Mouse (Mus musculus): ENCODE measurements at regions not wholly inside any gene's neighbourhood (a gene's known extent, or its start where the extent isn't known, plus 50 kb on each side); places are given as distances from the start of the nearest gene placed in this dataset.

DNA sequence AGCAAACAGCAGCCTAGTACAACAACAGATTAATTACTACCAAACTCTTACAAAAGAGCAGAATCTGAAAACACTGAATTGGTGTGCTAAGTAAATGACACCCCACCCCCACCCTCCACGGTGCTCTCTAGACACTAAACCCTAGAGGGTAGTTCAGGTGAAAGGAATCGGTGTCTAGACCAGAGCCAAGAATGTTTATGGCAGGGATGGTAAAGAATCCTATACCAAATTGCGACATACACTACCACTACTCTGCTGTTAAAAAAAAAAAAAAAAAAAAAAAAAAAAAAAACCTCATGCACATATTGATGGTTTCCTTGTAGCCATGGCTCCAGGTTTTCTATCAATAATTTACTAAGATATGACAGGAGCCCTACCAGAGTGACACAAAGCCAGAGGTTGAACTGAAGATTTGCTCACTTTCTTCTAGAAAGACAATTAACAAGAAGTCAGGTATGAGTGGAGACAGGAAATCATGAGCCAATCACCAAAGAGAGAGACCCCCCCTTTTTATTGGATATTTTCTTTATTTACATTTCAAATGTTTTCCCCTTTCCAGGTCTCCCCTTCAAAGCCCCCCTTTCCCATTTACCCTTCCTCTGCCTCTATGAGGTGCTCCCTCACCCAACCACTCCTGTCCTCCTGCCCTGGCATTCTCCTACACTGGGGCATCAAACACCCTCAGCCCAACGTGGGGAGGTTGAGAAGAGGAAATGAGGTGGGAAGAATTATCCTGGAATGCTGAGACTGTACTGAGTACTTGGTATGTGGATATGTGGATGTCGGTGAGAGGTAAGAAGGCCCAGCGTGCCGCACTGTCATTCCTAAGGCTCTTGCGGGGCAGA, 87.6 kb upstream of the Cerkl start:
- in situ Hi-C loops (cut with MboI; ENCODE audit: low pct_unique_long_range_greater_than_20kb in 1 of 2, low sequenced_read_pairs in 2 of 2, unreplicated experiment in 1 of 2): no loop called here

GRCm38 (mm10) chr2:79544793-79545260, 88.2 kb upstream of the Cerkl start:
- in situ Hi-C loops (cut with MboI; ENCODE audit: low pct_unique_long_range_greater_than_20kb in 1 of 2, low sequenced_read_pairs in 2 of 2, unreplicated experiment in 1 of 2): no loop called here

GRCm38 (mm10) chr2:79546206-79546605, 88.9 kb upstream of the Itprid2 start:
- in situ Hi-C loops (cut with MboI; ENCODE audit: low pct_unique_long_range_greater_than_20kb in 1 of 2, low sequenced_read_pairs in 2 of 2, unreplicated experiment in 1 of 2): no loop called here

- in situ Hi-C loops (cut with MboI; ENCODE audit: low pct_unique_long_range_greater_than_20kb in 1 of 2, low sequenced_read_pairs in 2 of 2, unreplicated experiment in 1 of 2): no loop called here
Observed at GRCm38 (mm10) chr2:79547284-79547683, 87.9 kb upstream of the Itprid2 start.

- in situ Hi-C loops (cut with MboI; ENCODE audit: low pct_unique_long_range_greater_than_20kb in 1 of 2, low sequenced_read_pairs in 2 of 2, unreplicated experiment in 1 of 2): no loop called here
Observed at GRCm38 (mm10) chr2:79548039-79548600, 87.0 kb upstream of the Itprid2 start.

GRCm38 (mm10) chr2:79549781-79550180, 85.4 kb upstream of the Itprid2 start:
- in situ Hi-C loops (cut with MboI; ENCODE audit: low pct_unique_long_range_greater_than_20kb in 1 of 2, low sequenced_read_pairs in 2 of 2, unreplicated experiment in 1 of 2): no loop called here

GRCm38 (mm10) chr2:79550432-79550831, 84.7 kb upstream of the Itprid2 start:
- in situ Hi-C loops (cut with MboI; ENCODE audit: low pct_unique_long_range_greater_than_20kb in 1 of 2, low sequenced_read_pairs in 2 of 2, unreplicated experiment in 1 of 2): no loop called here

DNA sequence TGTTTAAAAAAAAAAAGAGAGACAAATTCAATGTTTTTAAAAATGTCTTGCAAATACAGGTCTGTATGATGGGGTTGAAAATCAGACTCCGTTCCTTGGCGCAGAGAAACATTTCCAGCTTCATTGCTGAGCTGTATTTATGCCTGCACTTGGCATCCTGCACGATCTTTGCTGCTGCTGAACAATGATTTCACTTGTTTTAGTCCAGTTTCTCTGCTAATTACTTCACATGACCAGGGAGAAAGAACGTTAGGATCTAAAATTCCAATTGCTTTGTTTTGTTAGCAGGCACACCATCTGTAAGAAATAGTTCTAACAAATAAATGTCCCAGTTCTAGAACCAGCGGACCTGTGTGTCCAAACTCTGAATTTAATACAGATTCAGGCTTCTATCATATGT, 82.7 kb upstream of the Itprid2 start:
- in situ Hi-C loops (cut with MboI; ENCODE audit: low pct_unique_long_range_greater_than_20kb in 1 of 2, low sequenced_read_pairs in 2 of 2, unreplicated experiment in 1 of 2): no loop called here

- in situ Hi-C loops (cut with MboI; ENCODE audit: low pct_unique_long_range_greater_than_20kb in 1 of 2, low sequenced_read_pairs in 2 of 2, unreplicated experiment in 1 of 2): no loop called here
Observed at GRCm38 (mm10) chr2:79555395-79555794, 79.8 kb upstream of the Itprid2 start.

GRCm38 (mm10) chr2:79557361-79557760, 77.8 kb upstream of the Itprid2 start:
- in situ Hi-C loops (cut with MboI; ENCODE audit: low pct_unique_long_range_greater_than_20kb in 1 of 2, low sequenced_read_pairs in 2 of 2, unreplicated experiment in 1 of 2): no loop called here

DNA sequence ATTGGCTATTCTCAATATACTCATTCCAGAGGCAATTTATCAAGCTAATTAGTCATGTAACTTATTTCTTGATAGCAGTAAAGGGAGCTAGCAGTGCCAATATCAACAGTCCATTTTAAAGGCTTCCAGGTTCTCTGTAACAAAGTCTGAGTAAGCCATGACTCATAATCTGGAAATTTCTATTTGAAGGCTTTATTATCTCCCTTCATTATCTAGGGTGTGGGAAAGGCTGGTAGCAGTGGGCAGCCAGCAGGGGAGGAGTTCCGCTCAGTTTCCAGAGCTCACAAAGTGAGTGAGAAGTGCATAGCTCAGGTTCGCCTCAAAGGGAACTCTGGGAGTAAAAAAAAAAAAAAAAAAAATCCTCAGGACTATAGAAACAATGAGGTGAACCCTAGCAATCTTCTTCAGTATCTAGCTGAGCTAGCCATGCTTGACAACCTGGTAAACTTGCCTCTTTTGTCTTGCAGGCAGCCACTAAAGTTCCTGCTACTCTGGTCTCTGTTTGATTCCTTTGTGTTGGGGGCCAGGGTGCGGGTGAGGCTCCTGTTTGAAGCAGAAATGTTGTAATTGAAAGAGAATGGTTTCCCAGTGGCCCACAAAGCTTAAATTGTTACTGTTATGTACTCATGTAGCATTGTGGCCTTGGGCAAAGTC, 68.7 kb upstream of the Itprid2 start:
- in situ Hi-C loops (cut with MboI; ENCODE audit: low pct_unique_long_range_greater_than_20kb in 1 of 2, low sequenced_read_pairs in 2 of 2, unreplicated experiment in 1 of 2): no loop called here

DNA sequence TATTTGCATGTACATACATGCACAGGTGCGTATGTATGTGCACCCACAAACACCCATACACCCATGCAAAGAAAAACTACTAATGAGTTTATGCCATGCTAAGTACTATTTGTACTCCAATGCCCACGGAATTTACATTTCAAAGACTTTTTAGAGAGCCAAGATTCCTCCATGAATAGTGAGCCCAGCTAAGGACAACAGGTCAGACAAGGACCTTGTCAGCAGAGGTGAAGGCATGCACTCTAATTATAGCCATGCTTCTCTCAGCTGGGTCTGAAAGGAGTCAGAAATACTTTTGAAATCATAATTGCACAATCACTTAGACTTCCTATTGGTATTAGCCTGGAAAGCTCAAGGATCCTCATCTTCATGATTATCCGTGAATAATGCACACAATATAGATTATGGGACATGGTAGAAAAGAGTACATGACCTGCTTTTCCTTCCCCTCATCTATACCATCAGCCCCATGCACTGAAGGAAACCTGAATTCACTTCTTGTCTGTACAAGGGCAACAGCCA, 67.7 kb upstream of the Itprid2 start:
- in situ Hi-C loops (cut with MboI; ENCODE audit: low pct_unique_long_range_greater_than_20kb in 1 of 2, low sequenced_read_pairs in 2 of 2, unreplicated experiment in 1 of 2): no loop called here

DNA sequence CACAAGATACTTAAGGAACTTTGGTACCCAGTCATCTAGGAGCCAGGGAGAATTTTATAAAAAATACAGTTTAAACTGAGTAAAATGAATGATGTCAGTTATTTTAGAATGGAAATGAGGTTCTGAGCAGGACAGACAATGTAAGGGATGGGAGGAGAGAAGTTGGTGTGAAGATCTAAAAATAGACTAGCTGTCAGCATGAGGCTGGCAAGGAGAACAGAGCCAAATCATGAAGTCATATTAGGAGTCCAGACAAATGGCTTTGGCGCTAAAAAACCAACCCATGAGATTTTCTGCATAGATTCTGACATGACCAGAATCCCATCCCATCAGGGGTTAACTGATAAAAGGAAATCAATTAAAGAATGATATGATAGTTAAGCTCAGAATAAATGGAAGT, 65.5 kb upstream of the Itprid2 start:
- in situ Hi-C loops (cut with MboI; ENCODE audit: low pct_unique_long_range_greater_than_20kb in 1 of 2, low sequenced_read_pairs in 2 of 2, unreplicated experiment in 1 of 2): no loop called here

DNA sequence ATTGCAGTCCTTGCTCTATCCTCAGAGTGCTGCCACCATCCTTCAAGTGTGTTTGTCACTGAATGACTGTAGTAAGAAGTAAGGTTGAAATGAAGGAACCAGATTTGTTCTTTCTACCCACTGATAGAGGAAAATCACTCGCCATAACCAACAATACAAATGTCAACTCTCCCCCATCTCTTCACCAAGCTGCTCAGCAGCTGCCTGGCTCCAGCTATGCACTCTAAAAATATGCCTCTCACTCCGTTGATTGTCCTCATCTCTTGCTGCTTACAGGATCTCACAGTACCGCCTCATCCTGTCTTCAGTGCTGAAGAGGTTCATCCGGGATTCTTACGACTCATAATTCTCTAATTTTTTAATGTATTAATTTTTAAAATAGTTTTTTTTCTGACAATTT, 63.2 kb upstream of the Itprid2 start:
- in situ Hi-C loops (cut with MboI; ENCODE audit: low pct_unique_long_range_greater_than_20kb in 1 of 2, low sequenced_read_pairs in 2 of 2, unreplicated experiment in 1 of 2): no loop called here

- in situ Hi-C loops (cut with MboI; ENCODE audit: low pct_unique_long_range_greater_than_20kb in 1 of 2, low sequenced_read_pairs in 2 of 2, unreplicated experiment in 1 of 2): no loop called here
Observed at GRCm38 (mm10) chr2:79575074-79575473, 60.1 kb upstream of the Itprid2 start.

DNA sequence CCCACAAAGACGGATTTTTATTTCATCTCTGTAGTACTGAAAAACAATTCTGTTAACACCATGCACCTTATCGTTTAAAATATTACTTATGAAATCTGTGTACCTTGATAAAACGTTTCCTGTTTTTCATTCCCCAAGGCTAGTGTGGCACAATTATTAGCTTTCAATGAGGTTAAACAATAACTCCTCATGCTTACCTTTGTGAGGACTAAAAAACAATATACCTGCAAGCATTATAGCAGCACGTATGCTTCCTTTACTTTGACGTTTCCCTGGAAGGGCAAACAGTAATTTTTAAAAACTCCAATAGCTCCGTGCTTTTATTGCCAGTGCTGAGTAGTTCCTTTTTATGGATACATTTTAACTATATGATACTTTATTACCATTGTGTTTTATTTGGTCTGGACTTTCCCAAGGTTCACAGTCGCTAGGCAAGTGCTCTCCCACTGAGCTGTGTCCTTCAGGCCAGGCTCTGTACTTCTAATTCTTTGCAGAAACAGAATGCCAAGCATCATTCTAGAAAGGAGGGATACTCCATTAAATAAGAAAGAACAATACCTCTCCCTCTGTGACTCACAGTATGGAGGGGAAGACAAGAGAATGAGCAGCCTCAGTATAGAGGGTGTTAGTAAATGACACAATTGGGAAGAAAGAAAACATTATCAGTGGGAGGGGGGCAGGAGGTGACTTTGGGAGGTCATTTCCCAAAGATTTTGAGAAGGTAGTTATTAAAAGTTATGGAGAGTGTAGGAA, 50.0 kb upstream of the Itprid2 start:
- in situ Hi-C loops (cut with MboI; ENCODE audit: low pct_unique_long_range_greater_than_20kb in 1 of 2, low sequenced_read_pairs in 2 of 2, unreplicated experiment in 1 of 2): no loop called here
